Mouse (Mus musculus): ENCODE data around the gene Usp15. TPM values are rescaled to one million over a fixed set of nuclear protein-coding genes. Genes with fewer than 3 reads are reported as not detected.

Usp15 gene
- polyA plus RNA-seq, 1 experiment from 2014 or later = 66.4 TPM

DNA sequence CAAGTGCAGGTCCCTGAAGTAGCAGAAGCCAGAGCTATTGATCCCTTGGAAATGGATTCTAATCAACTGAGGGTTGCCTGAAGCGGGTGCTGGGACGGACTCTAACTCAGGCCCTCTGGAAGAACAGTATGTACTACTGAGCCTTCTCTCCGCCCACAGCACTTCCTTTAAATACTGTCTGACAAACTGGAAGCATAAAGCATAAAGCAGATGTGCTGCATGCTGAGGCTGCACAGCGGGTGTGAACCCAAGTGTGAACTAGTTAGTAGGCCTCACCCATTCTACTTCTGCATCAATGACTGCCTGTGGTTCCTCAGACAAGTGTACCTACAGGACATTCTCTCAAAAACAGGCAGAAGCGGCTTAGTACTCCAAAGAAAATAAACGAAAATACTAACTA lies 41.0 kb downstream of the Usp15 start:
- Histone ChIP-seq H3K36me3 (ENCODE audit: control insufficient read depth, insufficient read depth, low read length) (peaks cover 14% of the 10 kb centered on the region), H3K9me3 (ENCODE audit: control insufficient read depth, low read length) (no peaks in the 10 kb centered on the region), H3K4me3 (ENCODE audit: low read length) (no peak overlapping the region), H3K9ac (ENCODE audit: low read length) (no peak overlapping the region), H3K27me3 (ENCODE audit: control insufficient read depth, insufficient read depth, low read depth, low read length) (no peaks in the 10 kb centered on the region), H3K4me1 (replicated peaks; ENCODE audit: control insufficient read depth, insufficient read depth, low read length) (no peaks in the 10 kb centered on the region), H3K4me2 (ENCODE audit: low read depth, low read length) (no peak overlapping the region), H3K27ac (ENCODE audit: low read length) (no peak overlapping the region)
- ATAC-seq (ENCODE audit: low read depth) = no peak
- 87% methylated on average over 6 of the region's 6 CpGs for WGBS

DNA sequence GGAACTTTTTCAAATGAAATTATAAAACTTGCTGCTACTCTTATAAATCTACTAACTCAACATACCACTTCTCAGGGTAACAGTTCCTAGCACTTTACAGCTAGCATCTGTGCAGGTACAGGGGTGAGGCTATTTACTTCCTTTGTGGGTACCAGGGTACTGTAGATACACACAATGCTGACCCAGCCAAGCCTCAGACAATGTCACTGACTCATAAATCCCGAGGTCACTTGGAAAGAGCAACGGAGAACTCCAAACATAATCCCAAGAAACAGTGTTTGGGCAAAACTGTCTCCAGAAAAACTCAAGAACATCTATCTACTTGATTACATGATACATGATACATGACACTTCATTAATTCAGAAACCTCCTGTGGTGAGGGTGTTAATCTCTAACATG lies 43.5 kb downstream of the Usp15 start:
- no peak overlapping the region for H3K4me3 ChIP-seq (ENCODE audit: low read length)
- peaks cover 5% of the 10 kb centered on the region for H3K36me3 ChIP-seq (ENCODE audit: control insufficient read depth, insufficient read depth, low read length)
- no peak overlapping the region for H3K4me2 ChIP-seq (ENCODE audit: low read depth, low read length)
- H3K27ac ChIP-seq (ENCODE audit: low read length) = no peak overlapping the region
- 66% methylated on average over 2 of the region's 2 CpGs for WGBS
- H3K4me1 ChIP-seq (replicated peaks; ENCODE audit: control insufficient read depth, insufficient read depth, low read length) = no peaks in the 10 kb centered on the region
- no peak overlapping the region for H3K9ac ChIP-seq (ENCODE audit: low read length)
- no peak for ATAC-seq (ENCODE audit: low read depth)
- no peaks in the 10 kb centered on the region for H3K9me3 ChIP-seq (ENCODE audit: control insufficient read depth, low read length)
- H3K27me3 ChIP-seq (ENCODE audit: control insufficient read depth, insufficient read depth, low read depth, low read length) = no peaks in the 10 kb centered on the region

DNA sequence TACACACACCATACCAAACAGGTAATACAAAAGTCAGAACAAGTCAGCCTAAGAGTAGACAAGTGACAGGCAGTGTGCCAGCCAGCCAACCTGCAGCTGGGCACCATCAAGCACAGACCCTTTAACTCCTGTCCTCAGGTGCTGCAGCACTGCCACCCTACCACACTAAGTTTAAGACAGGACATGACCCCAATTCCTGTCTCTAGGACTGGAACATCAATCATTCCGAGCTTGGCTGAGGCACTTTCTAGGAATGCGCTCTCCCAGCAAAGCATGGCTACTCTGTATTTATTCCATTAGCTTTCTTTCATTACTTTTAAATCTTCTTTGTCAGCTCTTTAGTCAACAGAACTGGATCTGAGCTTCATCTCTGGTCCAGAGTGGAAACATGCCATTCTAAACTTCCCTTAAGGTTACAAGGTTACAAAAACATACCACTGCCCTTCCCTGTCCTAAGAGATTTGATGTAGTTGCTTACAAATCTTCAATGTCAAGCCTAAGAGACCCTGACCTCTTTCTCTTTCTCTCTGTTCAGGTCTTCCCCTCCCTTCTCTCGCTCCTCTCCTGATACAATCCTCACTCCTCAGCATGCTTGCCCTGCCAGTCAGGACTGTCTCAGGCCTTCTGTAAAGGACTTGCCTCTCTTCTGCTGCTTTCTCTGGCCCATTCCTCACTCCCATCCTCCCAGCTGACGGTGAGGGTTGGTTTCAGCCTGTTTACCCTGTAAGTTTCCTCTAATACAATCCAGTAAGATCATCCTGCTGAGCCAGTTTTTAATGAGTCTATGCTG lies 48.6 kb downstream of the Usp15 start:
- no peak for ATAC-seq (ENCODE audit: low read depth)
- Histone ChIP-seq H3K4me3 (ENCODE audit: low read length) (no peak overlapping the region), H3K36me3 (ENCODE audit: control insufficient read depth, insufficient read depth, low read length) (peaks cover 11% of the 10 kb centered on the region), H3K27me3 (ENCODE audit: control insufficient read depth, insufficient read depth, low read depth, low read length) (no peaks in the 10 kb centered on the region), H3K9me3 (ENCODE audit: control insufficient read depth, low read length) (no peaks in the 10 kb centered on the region), H3K4me1 (replicated peaks; ENCODE audit: control insufficient read depth, insufficient read depth, low read length) (no peaks in the 10 kb centered on the region), H3K9ac (ENCODE audit: low read length) (no peak overlapping the region), H3K4me2 (ENCODE audit: low read depth, low read length) (no peak overlapping the region), H3K27ac (ENCODE audit: low read length) (no peak overlapping the region)
- WGBS = 50% methylated on average over 4 of the region's 4 CpGs

DNA sequence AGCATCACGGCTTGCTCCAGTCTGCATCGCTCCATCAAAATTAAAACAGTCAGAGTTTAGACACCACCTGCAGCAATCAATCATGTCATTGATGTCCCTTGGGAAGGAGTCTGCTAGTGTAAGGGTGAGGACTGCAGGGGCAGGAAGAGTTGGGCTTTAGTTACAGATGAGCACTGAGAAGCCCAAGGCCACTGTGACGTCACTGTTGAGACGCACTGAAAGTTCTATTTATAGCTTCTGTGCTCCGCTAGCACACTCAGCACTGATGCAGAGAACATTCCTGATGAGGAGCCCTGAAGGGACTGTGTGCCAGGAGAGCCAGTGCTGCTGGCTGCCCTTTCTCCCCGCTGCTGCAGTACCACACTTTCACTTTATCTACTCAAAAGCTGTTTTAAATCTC lies 49.6 kb downstream of the Usp15 start:
- peak; percentile 38; the same call in 1 of the 2 replicates for ATAC-seq (ENCODE audit: low read depth)
- H3K4me3 ChIP-seq (ENCODE audit: low read length) = no peak overlapping the region
- no peaks in the 10 kb centered on the region for H3K27me3 ChIP-seq (ENCODE audit: control insufficient read depth, insufficient read depth, low read depth, low read length)
- 49% methylated on average over 6 of the region's 6 CpGs for WGBS
- H3K9me3 ChIP-seq (ENCODE audit: control insufficient read depth, low read length) = no peaks in the 10 kb centered on the region
- no peak overlapping the region for H3K4me2 ChIP-seq (ENCODE audit: low read depth, low read length)
- no peaks in the 10 kb centered on the region for H3K4me1 ChIP-seq (replicated peaks; ENCODE audit: control insufficient read depth, insufficient read depth, low read length)
- no peak overlapping the region for H3K27ac ChIP-seq (ENCODE audit: low read length)
- no peak overlapping the region for H3K9ac ChIP-seq (ENCODE audit: low read length)
- H3K36me3 ChIP-seq (ENCODE audit: control insufficient read depth, insufficient read depth, low read length) = peaks cover 12% of the 10 kb centered on the region

DNA sequence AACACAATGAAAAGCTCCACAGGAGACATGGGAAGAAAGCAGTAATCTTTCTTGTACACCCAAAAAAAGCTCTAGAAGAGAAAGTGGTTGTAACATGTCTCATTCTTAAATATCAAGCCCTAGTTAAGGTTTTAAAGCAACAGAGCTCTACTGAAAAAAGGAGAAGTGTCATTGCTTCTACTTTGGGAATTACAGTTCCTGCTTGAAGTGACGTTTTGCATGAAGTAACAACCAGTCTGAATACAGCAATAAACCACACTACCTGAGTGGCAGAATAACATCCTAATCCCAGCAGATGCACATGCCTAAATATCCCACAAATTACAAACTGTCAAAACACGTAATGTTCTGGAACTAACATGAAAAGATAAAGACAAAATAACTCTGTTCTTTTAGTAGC lies 50.4 kb downstream of the Usp15 start:
- Histone ChIP-seq H3K4me2 (ENCODE audit: low read depth, low read length) (no peak overlapping the region), H3K36me3 (ENCODE audit: control insufficient read depth, insufficient read depth, low read length) (peaks cover 12% of the 10 kb centered on the region), H3K4me3 (ENCODE audit: low read length) (no peak overlapping the region), H3K9me3 (ENCODE audit: control insufficient read depth, low read length) (no peaks in the 10 kb centered on the region), H3K4me1 (replicated peaks; ENCODE audit: control insufficient read depth, insufficient read depth, low read length) (no peaks in the 10 kb centered on the region), H3K27ac (ENCODE audit: low read length) (no peak overlapping the region), H3K27me3 (ENCODE audit: control insufficient read depth, insufficient read depth, low read depth, low read length) (no peaks in the 10 kb centered on the region), H3K9ac (ENCODE audit: low read length) (no peak overlapping the region)
- no peak for ATAC-seq (ENCODE audit: low read depth)
- 86% methylated on average over 2 of the region's 2 CpGs for WGBS

DNA sequence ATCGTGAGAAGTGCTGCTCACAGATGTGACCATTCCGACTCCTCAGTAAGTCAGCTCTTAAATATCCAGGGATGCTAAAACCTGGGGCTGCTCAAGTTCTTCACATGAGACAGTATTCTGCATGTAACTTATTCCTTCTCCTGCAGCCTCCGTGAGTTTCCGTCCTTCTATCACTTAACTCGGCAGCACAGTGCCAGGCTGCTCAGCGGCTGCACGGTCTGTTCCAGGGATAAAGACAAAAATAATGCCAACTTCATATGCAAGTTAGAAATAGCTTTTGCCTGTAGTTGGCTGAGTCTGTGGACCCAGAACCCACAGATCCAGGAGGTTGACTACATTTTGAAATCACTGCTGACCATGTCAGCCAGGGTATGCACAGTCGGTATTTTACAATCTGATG lies 52.5 kb downstream of the Usp15 start:
- Histone ChIP-seq H3K27me3 (ENCODE audit: control insufficient read depth, insufficient read depth, low read depth, low read length) (no peaks in the 10 kb centered on the region), H3K4me3 (ENCODE audit: low read length) (no peak overlapping the region), H3K27ac (ENCODE audit: low read length) (no peak overlapping the region), H3K4me1 (replicated peaks; ENCODE audit: control insufficient read depth, insufficient read depth, low read length) (no peaks in the 10 kb centered on the region), H3K9me3 (ENCODE audit: control insufficient read depth, low read length) (no peaks in the 10 kb centered on the region), H3K36me3 (ENCODE audit: control insufficient read depth, insufficient read depth, low read length) (peaks cover 15% of the 10 kb centered on the region), H3K4me2 (ENCODE audit: low read depth, low read length) (no peak overlapping the region), H3K9ac (ENCODE audit: low read length) (no peak overlapping the region)
- no peak for ATAC-seq (ENCODE audit: low read depth)
- WGBS = 93% methylated on average over 8 of the region's 8 CpGs

DNA sequence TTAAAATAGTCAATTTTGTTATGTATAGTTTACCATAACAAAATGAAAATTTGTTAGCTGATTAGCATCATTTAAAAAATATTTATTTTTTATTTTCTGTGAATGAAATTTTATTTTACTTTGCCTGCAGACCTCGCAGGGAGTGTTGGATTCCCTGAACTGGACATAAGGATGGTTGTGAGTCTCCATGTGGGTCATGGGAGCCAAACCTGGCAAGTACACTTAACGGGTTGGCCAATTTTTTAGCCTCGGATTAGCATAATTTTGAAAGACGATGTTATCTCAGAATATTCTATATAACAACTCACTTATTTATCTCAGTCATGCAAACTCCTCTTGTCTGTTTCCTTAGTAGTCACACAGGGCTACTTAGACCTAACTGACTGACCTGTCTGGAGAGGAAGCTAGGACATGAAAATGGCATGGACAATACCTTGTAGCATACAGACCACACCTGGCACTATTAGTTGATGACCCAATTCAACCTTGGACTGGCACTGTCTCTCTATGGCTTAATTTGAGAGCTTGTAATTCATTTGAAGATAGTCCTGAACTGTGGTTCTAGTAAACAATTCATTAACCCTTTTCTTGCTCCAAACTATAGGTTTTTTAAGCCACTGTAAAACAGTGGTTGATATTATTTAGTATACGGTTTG lies 54.3 kb downstream of the Usp15 start:
- Histone ChIP-seq H3K9ac (ENCODE audit: low read length) (no peak overlapping the region), H3K27ac (ENCODE audit: low read length) (no peak overlapping the region), H3K4me1 (replicated peaks; ENCODE audit: control insufficient read depth, insufficient read depth, low read length) (no peaks in the 10 kb centered on the region), H3K9me3 (ENCODE audit: control insufficient read depth, low read length) (no peaks in the 10 kb centered on the region), H3K4me2 (ENCODE audit: low read depth, low read length) (no peak overlapping the region), H3K36me3 (ENCODE audit: control insufficient read depth, insufficient read depth, low read length) (peaks cover 15% of the 10 kb centered on the region), H3K4me3 (ENCODE audit: low read length) (no peak overlapping the region), H3K27me3 (ENCODE audit: control insufficient read depth, insufficient read depth, low read depth, low read length) (no peaks in the 10 kb centered on the region)
- ATAC-seq (ENCODE audit: low read depth) = no peak
- 89% methylated on average over 5 of the region's 5 CpGs for WGBS

DNA sequence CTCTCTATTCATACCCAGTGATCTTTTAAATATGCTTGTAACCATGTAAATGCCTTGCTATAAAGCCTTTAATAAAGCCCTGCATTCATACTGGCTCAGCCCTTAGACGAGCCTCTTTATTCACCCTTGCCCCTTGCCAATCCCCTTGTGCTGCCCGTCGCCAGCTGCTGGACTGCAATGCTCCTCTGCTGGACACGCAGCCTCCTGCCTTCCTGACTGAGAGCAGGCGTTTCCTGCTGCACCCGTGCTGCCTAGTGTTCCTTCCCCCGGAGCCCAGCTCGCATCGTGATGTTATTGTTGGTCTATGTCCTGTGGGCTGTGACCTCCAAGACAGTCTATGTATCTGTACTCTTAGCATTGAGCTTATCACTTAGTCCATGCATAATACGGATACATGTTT lies 61.0 kb downstream of the Usp15 start:
- 61% methylated on average over 10 of the region's 10 CpGs for WGBS
- no peak overlapping the region for H3K9ac ChIP-seq (ENCODE audit: low read length)
- H3K9me3 ChIP-seq (ENCODE audit: control insufficient read depth, low read length) = no peaks in the 10 kb centered on the region
- H3K4me2 ChIP-seq (ENCODE audit: low read depth, low read length) = no peak overlapping the region
- no peak overlapping the region for H3K27ac ChIP-seq (ENCODE audit: low read length)
- H3K4me3 ChIP-seq (ENCODE audit: low read length) = no peak overlapping the region
- peak; percentile 64; the same call in 1 of the 2 replicates for ATAC-seq (ENCODE audit: low read depth)
- peaks cover 9% of the 10 kb centered on the region; the same call in 1 of the 2 replicates for H3K36me3 ChIP-seq (ENCODE audit: control insufficient read depth, insufficient read depth, low read length)
- H3K27me3 ChIP-seq (ENCODE audit: control insufficient read depth, insufficient read depth, low read depth, low read length) = no peaks in the 10 kb centered on the region
- no peaks in the 10 kb centered on the region for H3K4me1 ChIP-seq (replicated peaks; ENCODE audit: control insufficient read depth, insufficient read depth, low read length)

DNA sequence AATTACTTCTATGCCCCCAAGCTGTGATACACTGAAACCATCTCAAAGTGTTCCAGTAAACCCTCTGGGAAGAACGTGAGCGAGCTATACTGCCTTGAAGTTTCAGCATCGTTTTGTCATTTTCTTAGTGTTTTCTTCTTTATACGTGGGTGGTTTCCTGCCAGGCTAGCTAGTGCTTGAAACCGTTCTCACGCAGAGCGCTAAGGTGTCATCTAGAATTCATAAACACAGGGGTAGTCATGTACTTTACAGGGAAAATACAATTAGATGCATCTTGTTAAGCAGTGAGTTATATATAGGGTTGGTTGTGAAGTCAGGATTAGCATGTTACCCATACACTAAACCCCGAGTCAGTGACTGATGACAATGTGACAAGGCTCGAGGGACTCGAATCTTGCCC lies 65.3 kb downstream of the Usp15 start:
- Histone ChIP-seq H3K4me1 (replicated peaks; ENCODE audit: control insufficient read depth, insufficient read depth, low read length) (no peaks in the 10 kb centered on the region), H3K9me3 (ENCODE audit: control insufficient read depth, low read length) (no peaks in the 10 kb centered on the region), H3K27ac (ENCODE audit: low read length) (no peak overlapping the region), H3K9ac (ENCODE audit: low read length) (no peak overlapping the region), H3K4me2 (ENCODE audit: low read depth, low read length) (no peak overlapping the region), H3K27me3 (ENCODE audit: control insufficient read depth, insufficient read depth, low read depth, low read length) (no peaks in the 10 kb centered on the region), H3K36me3 (ENCODE audit: control insufficient read depth, insufficient read depth, low read length) (peaks cover 10% of the 10 kb centered on the region; the same call in 1 of the 2 replicates), H3K4me3 (ENCODE audit: low read length) (no peak overlapping the region)
- ATAC-seq (ENCODE audit: low read depth) = no peak
- 90% methylated on average over 10 of the region's 10 CpGs for WGBS

All from lung, embryonic 16.5 days (tissue).